Mouse (Mus musculus): ENCODE results near the gene Rnf135.
"Not testable (repeated sequence)": the region's sequence is repeated elsewhere in the genome, so short reads cannot be mapped to it uniquely, and the experiment has no call there.

Gene Rnf135

GRCm38 (mm10) chr11:80163362-80164116 is 20.1 kb upstream of the Rnf135 start:
- no peak for DNase-seq (ENCODE audit: low spot score)

GRCm38 (mm10) chr11:80164224-80164623 is 19.4 kb upstream of the Rnf135 start:
- no peak for DNase-seq (ENCODE audit: low spot score)

- no peak for DNase-seq (ENCODE audit: low spot score)
These were observed 15.5 kb upstream of the Rnf135 start for GRCm38 (mm10) chr11:80168121-80168520.

GRCm38 (mm10) chr11:80168611-80169249 is 14.9 kb upstream of the Rnf135 start:
- no peak for DNase-seq (ENCODE audit: low spot score)

- DNase-seq (ENCODE audit: low spot score), result no peak
These were observed 14.0 kb upstream of the Rnf135 start for GRCm38 (mm10) chr11:80169629-80170028.

GRCm38 (mm10) chr11:80170351-80170750 is 13.3 kb upstream of the Rnf135 start:
- no peak for DNase-seq (ENCODE audit: low spot score)

GRCm38 (mm10) chr11:80171884-80172283 is 11.8 kb upstream of the Rnf135 start:
- DNase-seq (ENCODE audit: low spot score), result no peak

- no peak for DNase-seq (ENCODE audit: low spot score)
These were observed 9.5 kb upstream of the Rnf135 start for GRCm38 (mm10) chr11:80173963-80174670.

GRCm38 (mm10) chr11:80176911-80177895 is 6.4 kb upstream of the Rnf135 start:
- DNase-seq (ENCODE audit: low spot score), result no peak

GRCm38 (mm10) chr11:80178316-80178715 is 5.3 kb upstream of the Rnf135 start:
- DNase-seq (ENCODE audit: low spot score), result no peak

GRCm38 (mm10) chr11:80181021-80181749 is 2.5 kb upstream of the Rnf135 start:
- no peak for DNase-seq (ENCODE audit: low spot score)

GRCm38 (mm10) chr11:80183054-80183704 is 472 bp upstream of the Rnf135 start:
- DNase-seq (ENCODE audit: low spot score), result not testable (repeated sequence)

GRCm38 (mm10) chr11:80184531-80185071 is 950 bp downstream of the Rnf135 start:
- no peak for DNase-seq (ENCODE audit: low spot score)

GRCm38 (mm10) chr11:80185441-80185976 is 1.9 kb downstream of the Rnf135 start:
- not testable (repeated sequence) for DNase-seq (ENCODE audit: low spot score)

GRCm38 (mm10) chr11:80190280-80190679 is 6.6 kb downstream of the Rnf135 start:
- no peak for DNase-seq (ENCODE audit: low spot score)

- no peak for DNase-seq (ENCODE audit: low spot score)
These were observed 10.2 kb downstream of the Rnf135 start for GRCm38 (mm10) chr11:80193827-80194226.

- no peak for DNase-seq (ENCODE audit: low spot score)
These were observed 12.7 kb downstream of the Rnf135 start for GRCm38 (mm10) chr11:80196351-80196750.

GRCm38 (mm10) chr11:80199316-80199715 is 15.7 kb downstream of the Rnf135 start:
- DNase-seq (ENCODE audit: low spot score), result no peak

- DNase-seq (ENCODE audit: low spot score), result no peak
These were observed 16.1 kb downstream of the Rnf135 start for GRCm38 (mm10) chr11:80199773-80200172.

GRCm38 (mm10) chr11:80200326-80200725 is 16.7 kb downstream of the Rnf135 start:
- DNase-seq (ENCODE audit: low spot score), result no peak
